Comparison of ENCODE assay signal across 22 mouse cellular contexts in the genomic region with DNA sequence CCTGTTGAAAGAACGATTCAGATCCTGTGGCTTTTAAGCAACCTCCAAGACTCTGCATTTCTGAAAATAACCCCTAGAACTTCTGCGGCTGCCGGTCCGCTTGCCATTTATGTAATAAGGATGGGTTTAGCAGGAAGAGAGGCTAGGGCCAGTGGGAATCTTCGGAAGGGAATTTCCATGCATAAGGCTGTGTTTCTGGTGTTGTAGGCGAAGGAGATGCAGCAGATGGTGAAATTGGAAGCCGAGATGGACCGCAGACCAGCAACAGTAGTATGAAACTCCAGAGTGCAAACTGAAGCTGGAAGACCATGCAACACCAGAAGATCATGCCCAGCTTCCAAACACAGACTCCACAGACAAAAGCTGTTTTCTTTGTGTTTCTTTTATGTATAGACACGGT. TPM values are rescaled to one million over a fixed set of nuclear protein-coding genes. Genes with fewer than 3 reads are reported as not detected.
"Had no signal": no experiment of that assay in that cellular context is flagged by ENCODE, and none has a peak within 500 bp of the region (broad histone marks: within the 10 kb centered on the region; RNA-seq: fewer than 3 reads in every experiment).

No protein-coding gene starts in this region.

- H3K27ac ChIP-seq: lung, embryonic 15.5 days; macrophage; midbrain, embryonic 13.5 days; midbrain, embryonic 15.5 days; neural tube, embryonic 12.5 days; stomach, embryonic 15.5 days; stomach, postnatal 0 days had no signal

- H3K9ac ChIP-seq: liver, postnatal 0 days; lung, embryonic 15.5 days; midbrain, embryonic 13.5 days; midbrain, embryonic 15.5 days; neural tube, embryonic 12.5 days; stomach, embryonic 15.5 days had no signal

- DNase-seq: liver, postnatal 0 days; lung, adult 2 months; lung, postnatal 14 days; lung, postnatal 36 days; right cerebral cortex, postnatal 14 days; thymus, adult 18-20 months; thymus, postnatal 14 days; thymus, postnatal 36 days had no signal

- ATAC-seq: liver, postnatal 0 days; lung, postnatal 0 days; midbrain, embryonic 13.5 days; midbrain, embryonic 15.5 days had no signal

- H3K4me2 ChIP-seq: lung, embryonic 15.5 days; midbrain, embryonic 11.5 days; midbrain, embryonic 13.5 days; midbrain, embryonic 15.5 days; neural tube, embryonic 12.5 days; stomach, embryonic 15.5 days had no signal

- H3K27me3 ChIP-seq: lung, embryonic 15.5 days; megakaryocyte, embryonic 14.5 days; midbrain, embryonic 13.5 days; midbrain, embryonic 15.5 days; neural tube, embryonic 12.5 days; stomach, embryonic 15.5 days had no signal

- H3K36me3 ChIP-seq: lung, embryonic 15.5 days; midbrain, embryonic 15.5 days; neural tube, embryonic 12.5 days; stomach, embryonic 15.5 days had no signal

- H3K4me1 ChIP-seq: lung, embryonic 15.5 days; midbrain, embryonic 13.5 days; midbrain, embryonic 15.5 days; neural tube, embryonic 12.5 days; stomach, embryonic 15.5 days had no signal

- H3K9me3 ChIP-seq: lung, embryonic 15.5 days; megakaryocyte, embryonic 14.5 days; midbrain, embryonic 13.5 days; midbrain, embryonic 15.5 days; neural tube, embryonic 12.5 days; stomach, embryonic 15.5 days had no signal

- H3K4me3 ChIP-seq: lung, embryonic 15.5 days; megakaryocyte, embryonic 14.5 days; midbrain, embryonic 13.5 days; midbrain, embryonic 15.5 days; neural tube, embryonic 12.5 days; stomach, embryonic 15.5 days had no signal

RNA-seq across cellular contexts. Expression of gene Lamp5, which starts 39.3 kb away (rescaled TPM):
- total RNA-seq: megakaryocyte progenitor cell, adult 5-6 weeks; monocyte, adult 5-6 weeks; neutrophil, adult 5-6 weeks had no signal
- polyA plus RNA-seq: liver, postnatal 0 days; lung, adult 2 months; lung, postnatal 0 days; macrophage; thymus, postnatal 0 days had no signal
